Mouse (Mus musculus) kidney, adult 2 months (tissue): Measurements from ENCODE around the gene Pde4d.

Experiments
- CTCF ChIP-seq: fragments of 200-500 bp; conservative IDR thresholded peaks from 2 replicates; pipeline ENCODE4 v1.5.1; 2011; ENCODE audit warnings: low read depth, mild to moderate bottlenecking, control low read depth, low read length, moderate library complexity, mixed read lengths; ENCODE audit not compliant: insufficient read depth, insufficient read length
- POLR2A ChIP-seq: fragments of 200-500 bp; IDR thresholded peaks from one replicate; pipeline ENCODE4 v1.6.1; 2011; ENCODE audit warnings: low read depth, low read length, control low read depth

DNA sequence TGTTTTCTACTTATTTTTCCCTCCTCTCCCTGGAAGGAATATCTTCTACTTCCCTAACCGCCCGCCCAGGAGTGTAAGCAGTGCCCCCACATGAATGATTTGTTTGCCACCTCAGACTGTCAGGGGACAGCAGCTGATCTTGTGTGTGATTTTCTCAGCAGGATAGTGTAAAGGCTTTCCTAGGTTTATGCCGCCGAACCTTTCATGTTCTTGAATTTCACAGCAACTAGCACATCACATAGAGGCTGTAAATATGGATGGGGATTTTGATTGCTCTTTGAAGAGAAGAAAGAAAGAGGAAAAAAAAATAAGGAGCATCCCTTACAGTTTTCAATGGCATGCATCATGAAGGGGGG, 1442.1 kb downstream of the Pde4d start:
- no peak for TF ChIP-seq POLR2A
- TF ChIP-seq CTCF, result no peak
